Mouse (Mus musculus) liver (tissue): ENCODE measurements at regions not wholly inside any gene's neighbourhood (a gene's known extent, or its start where the extent isn't known, plus 50 kb on each side); places are given as distances from the start of the nearest gene placed in this dataset.

Source experiments
- DNase-seq: peaks from one replicate; pipeline ENCODE4 v3.0.0-alpha.2; 2020; ENCODE audit warnings: mixed read lengths

DNA sequence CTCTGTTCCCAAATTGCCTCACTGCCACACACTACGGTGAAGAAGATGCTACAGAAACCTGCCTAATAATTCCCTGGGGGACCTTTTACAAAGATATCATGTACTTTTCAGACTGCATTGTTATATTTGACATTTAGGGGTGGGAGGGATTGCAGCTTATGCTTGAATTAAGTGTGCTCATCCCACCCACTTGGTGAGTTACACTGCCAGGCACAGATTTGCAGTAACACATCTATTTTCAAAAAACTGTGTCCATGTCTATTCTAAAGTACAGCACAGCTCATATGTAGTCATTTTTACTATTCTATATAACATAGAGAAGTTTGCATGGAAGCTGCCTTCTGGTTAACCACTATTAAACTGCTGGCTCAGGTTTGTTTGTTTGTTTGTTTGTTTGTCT is 404.3 kb upstream of the Xrcc4 start:
- no peak for DNase-seq

DNA sequence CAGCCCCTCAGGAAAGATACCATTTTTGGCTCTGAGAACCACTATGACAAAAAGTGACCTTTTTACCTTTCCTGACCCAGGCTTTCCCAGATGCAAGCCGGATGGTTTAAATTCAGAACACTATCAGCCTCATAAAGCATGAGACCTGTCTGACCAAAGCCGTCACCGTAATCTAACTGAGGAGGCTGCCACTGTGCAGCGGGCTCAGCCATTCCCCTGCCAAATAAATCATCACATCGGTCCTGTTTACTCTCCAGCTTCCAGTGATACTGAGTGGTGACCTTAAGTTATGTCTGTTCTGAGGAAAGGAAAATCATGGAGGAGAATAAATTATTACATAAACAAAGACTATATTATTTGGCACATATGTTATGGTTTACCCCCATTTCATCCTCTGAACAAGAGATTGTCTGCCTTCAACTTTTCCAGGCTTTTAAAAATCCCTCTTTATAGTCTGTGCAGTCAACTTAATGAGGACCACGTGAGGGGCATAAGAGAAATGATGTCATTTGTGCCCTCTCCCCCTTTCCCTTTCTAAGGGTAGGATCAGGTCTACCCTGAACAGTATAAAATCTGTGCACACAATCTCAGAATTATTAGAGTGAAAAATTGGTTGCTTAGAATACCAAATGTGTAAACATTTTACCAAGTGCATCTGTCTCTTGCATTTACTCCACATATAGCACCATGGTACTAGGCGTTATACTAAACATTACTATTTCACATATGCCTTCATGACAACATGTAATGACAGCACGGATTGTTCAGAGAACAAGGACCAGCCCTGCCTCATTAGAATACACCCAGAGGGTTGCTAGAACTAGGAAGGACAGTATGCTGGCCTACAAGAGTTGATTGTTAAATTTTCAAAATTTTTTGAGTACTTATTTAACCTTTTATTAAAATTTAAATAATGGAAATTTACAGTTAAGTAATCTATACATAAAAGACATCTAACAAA is 401.9 kb upstream of the Xrcc4 start:
- no peak for DNase-seq

DNA sequence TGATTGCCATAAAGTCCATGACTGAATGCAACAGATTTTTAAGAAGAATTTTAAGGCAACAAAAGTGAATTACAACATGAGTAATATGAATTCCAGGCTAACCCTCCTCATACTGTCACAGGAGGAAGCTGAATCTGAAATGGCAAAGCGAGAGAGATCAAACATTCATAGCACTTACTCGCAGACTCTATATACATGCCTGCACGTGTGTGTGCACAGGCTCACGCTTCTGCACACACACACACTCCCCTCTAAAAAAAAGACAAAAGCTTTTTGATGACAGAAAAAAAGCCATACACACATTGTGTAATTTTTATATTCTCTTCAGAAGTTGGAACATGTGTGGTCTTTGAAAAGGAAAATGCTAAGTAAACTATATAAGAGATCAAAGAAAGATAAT is 391.1 kb upstream of the Xrcc4 start:
- no peak for DNase-seq

DNA sequence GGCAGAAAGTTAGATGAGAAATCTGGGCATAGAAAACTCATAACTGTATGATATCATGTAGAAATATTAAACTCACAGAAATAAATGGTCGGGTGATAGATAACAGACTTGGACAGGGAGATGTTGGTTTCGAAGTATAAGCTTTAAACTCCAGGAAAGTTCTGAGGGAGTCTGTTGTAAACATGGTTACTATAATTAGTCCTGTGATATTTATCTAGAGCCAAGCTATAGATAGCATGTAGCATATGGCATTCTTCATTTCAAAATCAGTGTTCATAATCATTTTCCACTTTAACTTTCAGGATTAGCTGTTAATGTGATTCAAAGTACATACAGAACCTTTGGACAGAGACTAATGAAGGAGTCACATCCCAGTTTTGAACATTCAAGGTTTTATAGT is 387.5 kb upstream of the Xrcc4 start:
- no peak for DNase-seq

DNA sequence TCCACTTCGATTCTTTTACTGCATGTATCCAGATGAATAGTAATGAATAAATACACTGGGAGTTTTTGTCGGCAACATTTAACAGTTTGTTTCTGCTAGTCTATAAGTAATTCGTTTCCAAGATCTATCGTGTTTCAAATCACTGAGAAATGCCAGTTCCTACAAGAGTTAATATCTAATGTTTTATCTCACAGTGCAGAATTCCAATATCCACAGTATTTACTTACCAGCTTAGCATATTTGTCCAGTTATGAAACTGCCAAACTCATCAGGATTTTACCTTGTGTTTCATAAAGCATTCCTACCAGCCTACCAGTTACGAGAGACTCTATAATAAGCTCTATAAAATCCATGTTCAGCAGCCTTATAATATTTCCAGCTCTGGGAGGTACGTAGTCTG is 385.1 kb upstream of the Xrcc4 start:
- no peak for DNase-seq

DNA sequence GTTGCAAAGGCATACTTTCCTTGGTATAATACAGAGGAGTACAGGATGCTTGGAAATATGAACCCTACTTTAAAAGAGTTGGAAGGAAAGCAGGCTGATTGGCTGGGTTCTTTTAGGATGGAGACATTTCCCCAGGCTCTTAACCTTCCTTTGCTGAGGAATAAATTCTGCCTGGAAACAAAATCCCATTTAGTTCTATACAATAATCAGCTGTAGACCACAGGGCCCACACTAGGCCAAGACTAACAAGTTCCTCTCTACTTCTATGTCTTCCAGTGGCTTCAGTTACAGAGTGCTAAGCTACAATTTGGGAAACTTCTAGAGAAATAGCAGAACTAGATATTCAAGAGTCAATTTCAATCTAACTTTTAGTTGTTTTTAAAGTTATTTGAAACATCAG is 384.6 kb upstream of the Xrcc4 start:
- DNase-seq: no peak

DNA sequence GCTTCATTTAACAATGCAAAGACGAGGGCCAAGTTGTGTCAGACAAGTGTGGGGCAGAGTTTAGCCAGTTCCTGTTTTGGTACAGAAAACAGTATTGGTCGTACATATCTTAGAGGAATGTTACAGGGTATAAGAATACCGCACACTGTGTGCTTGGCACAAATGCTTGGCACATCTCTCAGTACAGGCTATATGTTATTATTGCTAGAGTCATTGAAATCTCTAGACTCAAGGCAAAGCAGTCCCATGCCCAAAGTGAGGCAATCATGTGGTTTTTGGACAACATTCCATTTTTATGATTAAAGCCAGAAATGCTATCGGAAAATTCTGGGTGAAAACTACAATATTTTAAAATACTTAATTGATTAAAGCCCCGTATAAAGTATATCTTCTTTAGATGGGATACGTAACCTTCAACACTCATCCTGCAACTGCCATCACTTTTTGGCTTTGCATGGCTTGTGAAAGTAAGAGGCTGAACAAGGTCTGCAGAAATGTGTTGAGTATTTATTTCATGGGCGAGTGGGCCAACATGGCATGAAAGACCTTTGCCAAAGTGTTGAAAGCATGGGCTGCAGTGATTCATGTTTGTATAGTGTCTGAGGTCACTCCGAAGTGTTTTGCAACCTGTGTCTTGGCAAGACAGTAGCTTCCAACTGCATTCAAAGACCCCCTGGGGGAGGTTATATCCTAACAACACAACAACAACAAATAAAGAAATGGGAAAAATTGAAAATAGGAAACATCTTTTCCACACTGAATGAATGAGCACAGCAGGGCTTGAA is 383.8 kb upstream of the Xrcc4 start:
- DNase-seq: no peak

DNA sequence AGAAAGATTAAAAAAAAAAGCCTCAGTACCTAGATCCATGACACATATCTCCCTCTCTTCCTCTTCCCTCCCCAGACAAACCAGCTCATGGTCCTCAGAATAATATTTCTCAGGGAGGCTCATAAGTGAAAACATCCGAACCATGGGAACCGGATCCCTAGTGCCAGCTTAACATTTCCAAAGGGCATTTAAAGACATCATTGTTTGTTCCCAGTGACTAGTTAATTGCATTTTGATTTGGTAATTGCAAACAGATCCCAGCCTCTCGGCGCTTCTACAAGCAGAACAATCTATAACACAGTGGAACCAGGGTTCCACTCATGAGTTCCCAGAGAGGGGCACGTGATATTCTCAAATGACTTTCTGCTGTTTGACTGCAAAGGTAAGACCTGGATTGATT is 376.7 kb upstream of the Xrcc4 start:
- no peak for DNase-seq

DNA sequence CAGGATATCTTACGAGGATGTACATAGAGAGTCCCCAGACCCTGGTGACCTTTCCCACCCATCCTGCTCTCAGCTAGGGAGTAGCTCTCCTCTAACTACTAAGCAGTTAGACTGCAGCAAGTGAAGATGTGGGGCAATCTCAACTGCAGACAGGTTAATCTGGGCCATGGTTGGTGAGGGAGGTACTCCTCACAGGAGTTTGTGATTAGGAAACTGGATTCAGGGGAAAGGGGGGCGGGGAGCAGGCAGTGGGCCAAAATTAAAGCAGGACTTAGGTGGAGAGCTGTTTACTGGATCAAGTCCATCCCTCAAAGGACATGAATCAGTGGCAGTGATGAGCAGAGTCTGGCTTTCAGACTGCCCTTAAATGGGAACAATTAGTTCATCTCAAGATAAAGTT is 374.6 kb upstream of the Xrcc4 start:
- peak; percentile 16 for DNase-seq

DNA sequence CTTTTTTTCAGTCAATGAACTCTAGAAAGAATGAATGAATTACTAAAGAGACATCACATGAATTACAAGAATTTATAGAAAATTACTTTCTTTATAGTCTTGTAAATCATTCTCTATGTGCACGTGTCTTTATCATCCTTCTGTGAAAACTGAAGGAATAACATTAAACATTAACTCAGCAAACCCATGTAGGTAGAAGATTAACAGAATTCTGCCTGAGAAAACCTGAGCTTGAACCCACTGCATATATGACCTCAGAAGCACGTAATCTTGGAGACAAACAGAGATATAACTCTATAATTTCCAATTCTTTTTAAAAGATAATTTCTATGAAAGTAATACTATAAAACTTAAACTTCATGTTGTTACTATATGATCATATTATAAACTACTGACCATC is 374.0 kb upstream of the Xrcc4 start:
- DNase-seq: no peak

DNA sequence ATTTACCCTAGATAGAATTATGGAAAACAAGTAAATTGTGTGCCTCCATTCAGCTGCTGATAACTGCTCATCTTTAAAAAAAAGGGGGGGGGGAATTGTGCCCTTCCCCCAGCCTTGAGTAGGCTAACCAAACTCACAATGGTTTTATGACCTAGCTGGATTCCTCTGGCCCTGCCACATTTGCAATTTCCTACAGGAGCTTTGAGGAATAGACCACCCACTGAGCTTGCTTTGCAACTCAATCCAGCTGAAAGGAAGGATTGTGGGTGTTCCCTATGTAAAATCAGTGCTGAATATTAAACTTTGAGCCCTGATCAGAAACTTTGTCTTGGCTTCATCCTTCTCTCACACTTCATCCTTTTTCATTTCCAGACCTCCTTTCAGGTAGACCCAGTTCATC is 365.2 kb upstream of the Xrcc4 start:
- no peak for DNase-seq

DNA sequence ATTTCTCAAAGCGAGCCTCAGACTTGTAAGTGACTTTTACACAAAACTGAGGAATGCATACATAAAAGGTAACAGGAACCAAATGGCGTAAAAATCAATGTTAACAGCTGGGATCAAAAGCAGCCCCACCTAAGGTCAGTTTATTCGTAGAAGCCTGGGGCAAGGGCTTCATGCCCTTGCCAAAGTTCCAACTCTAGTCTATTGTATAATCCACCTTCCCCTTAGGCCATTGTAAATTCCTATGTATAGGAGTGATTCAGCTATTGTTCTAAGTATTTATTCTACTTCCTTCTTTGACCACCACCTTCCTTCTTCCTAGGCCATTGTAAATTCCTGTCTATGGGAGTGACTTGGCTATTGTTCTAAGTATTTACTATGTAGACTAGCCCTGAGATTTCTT is 337.5 kb upstream of the Xrcc4 start:
- no peak for DNase-seq

DNA sequence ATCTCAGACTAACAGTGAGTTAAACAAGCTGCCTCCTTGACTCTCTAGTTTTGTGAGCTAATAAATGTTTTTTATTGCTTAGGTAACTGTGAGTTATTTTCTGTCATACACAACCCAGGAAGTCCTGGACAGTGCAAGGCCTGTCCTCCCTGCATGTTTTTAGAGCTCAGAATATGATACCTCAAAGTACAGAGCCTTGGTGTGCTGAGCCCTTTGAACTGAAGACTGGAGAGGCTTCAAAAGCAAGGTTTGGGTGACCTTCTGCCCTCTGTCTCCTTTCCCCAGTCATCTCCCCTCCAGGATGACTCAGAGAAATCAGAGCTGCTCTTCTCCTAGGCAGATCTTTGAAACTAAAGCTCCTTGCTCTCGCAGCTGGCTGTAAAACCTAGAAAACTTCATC is 336.0 kb upstream of the Xrcc4 start:
- no peak for DNase-seq

DNA sequence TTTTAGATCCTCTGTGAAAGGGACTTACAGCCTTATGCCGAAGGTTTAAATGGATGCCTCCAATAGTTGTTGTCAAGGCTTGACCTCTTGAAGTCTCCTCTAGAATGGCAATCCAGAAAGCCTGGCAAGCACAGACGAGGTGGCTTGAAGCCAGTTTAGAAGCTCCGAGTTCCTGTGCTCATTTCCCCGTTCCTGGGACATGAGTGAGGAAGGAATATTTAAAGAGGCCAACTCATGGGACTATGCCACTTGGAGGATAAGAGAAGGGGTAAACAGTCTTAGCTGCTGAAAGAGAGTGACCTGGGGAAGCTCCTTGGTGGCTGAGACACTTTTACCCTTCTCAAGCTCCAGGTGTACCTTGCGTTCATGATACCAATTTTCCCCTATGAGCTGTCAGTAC is 335.1 kb upstream of the Xrcc4 start:
- no peak for DNase-seq

DNA sequence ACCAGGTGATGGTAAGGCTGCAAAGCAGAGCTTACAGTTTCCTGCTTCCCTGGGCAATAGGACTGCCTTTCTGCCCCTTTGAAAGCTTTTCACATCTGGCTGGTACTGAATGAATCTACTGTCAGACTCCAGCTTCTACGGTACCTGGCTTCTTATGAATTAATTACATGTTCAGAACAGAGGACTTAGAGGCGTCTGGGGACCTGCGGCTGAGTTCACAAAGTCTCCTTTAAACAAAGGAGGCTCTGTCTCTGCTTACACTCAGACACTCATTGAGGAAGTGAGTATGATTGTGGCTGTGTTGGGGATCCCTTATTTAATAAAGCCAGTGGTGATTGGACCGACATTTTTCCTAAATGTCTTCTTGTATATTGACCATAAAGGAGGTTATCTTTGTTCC is 331.6 kb upstream of the Xrcc4 start:
- DNase-seq: no peak

DNA sequence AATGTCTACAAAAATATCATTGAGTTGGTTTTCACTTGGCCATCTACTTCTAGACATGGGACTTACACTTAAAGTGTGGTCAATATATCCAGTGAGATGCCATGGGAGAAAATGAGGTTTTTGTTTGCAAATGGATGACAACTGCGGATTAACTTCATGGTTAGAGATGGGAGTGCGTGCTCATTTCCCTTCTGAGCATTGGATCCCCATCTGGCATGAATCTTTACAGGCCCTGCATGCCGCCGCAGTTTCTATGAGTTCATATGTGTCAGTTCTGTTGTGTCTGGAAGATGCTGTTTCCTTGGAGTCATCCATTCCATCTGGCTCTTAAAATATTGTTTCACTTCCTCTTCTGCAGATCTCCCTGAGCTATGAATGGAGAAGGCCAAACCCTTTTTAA is 315.0 kb upstream of the Xrcc4 start:
- no peak for DNase-seq

DNA sequence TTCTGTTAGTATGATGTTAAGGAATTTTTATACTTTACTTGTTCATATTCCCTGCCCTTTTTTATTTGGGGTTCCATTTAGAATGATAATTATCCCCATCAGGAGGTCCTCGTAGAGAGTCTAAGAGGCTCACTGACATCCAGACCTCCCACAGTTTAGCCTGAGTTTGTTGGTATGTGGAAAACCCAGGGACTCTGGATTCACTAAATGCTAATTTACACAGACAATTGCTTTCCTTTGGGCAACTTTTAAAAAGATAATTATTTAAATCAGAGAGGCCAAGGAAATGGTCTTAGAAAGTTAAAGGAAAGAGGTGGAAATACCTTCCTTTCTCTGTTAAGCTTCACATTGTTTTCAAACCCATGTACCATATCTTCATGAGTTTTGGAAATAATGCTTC is 312.7 kb upstream of the Xrcc4 start:
- DNase-seq: no peak

DNA sequence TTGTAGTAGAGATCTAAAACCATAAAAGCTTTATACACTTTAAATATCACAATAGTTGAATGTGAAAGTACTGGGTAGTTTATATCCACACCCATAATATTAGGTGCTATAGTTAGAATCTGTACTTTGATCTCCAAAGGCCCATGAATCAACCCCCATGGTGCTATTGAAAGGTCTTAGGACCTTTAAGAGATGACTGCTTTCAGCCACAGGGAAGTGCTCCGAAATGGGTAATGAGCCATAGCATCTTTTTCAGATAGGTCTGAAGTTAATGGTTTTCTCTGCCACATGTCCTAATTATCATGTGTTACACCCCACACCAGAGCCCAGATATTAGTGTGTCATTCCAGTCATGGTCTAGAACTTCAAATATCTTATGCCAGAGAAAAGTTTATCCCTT is 312.1 kb upstream of the Xrcc4 start:
- no peak for DNase-seq

DNA sequence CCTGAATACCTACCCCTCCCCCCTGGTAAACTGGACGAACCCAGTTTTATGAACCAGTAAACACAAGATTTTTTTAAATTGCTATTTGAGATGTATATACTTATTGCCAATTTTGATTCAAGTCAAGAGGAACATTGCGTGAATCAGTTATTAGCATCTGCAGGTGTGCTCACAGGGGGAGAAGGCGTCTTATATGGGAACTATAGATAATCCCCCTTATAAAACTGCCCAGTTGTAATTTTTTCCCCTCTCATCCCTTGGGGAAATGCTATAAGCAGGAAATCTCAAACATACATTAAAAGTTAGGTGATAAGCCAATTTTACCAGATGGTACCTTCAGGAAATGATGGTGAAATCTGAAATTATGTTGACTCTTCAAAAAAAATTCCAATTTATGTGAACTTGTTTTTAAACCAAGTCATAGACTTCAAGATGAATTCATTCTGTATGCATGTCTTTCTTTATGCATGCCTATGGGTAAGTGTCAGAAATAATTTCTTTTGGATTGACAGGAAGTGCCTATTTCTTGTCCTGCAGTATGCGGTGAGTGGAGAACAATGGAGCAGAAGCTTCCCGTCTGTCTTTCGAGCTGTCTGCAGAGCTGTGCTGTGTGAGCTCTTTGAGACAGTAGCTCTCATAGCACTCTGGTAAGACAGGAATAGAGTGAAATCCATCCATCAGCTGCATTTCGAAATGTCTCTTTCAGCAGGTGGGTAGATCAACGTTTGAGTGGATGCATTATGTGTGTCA is 306.0 kb upstream of the Xrcc4 start:
- DNase-seq: no peak

DNA sequence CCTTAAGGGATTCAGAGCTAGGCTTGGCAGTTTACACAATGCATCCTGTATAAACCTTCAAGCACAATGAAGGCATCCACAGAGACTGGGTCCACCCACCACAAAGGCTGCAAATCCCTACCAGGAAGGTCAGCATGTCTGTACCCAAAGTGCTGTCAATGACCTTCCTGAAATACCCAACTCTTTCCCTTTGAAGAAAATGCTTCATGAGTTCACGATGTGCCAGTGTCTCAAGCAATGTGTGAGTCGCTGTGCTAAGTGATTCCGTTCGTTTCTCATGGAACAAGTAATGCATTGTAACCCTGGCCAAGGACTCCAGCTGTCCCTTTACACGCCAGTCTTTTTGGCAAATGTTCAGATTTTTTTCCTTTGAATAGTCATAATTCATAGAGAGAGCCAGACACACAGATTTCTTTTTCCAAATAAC is 305.4 kb upstream of the Xrcc4 start:
- no peak for DNase-seq

DNA sequence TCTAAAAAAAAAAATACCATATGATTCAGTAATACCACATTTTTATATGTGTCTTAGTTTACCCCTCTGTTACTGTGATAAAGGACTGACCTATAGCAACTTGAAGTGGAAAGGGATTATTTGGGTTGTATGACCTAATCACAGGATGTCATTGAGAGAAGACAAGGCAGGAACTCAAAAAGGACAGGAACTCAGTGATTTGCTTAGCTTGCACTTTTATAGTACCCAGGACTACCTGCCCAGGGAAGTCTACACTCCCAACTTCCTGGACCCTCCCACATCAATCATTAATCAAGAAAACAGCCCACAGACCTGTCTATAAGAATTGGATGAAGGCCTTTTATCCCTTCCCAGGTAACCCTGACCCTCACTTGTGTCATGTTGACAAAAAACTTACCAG is 303.0 kb upstream of the Xrcc4 start:
- no peak for DNase-seq

DNA sequence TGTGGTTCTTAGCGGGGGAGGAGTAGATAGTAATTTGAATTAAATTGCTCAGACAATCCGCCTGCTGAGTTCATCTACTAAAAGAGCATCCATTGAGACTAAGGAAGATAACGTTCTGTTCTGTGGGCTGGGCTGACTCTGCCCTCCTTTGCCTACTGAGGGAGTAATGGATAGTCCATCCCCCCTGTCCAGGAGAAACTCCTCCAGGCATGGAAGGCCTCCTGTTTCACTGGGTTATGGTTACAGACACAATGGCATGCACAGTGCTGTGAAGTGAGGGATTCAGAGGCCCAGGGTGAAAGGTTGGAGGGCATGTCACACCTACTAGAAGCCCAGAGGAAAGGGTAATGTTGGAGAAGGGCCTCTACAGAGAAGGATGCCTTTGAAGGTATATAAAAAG is 287.2 kb upstream of the Xrcc4 start:
- DNase-seq: no peak

DNA sequence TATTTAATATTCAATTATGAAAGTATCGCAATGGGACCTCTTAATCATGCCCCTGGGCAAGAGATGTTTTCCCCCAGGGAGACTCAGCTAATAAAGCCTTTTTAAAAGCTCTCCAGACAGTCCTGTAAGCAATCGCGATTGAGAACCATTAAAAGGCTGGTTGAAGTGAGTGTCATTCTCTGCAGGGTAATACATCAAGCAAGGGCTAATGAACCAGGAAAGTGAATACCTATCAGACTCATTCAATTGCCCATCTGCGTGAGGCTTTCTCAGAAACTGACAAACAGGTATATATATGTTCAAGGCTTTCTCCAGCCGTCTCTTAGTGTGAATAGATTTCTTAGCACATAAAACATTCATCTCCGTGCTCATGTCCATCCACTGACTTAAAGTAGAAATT is 286.8 kb upstream of the Xrcc4 start:
- DNase-seq: no peak
